Mouse (Mus musculus) adrenal gland, postnatal 36 days (tissue): ENCODE data around the gene Hist1h3a. TPM values are rescaled to one million over a fixed set of nuclear protein-coding genes. Genes with fewer than 3 reads are reported as not detected.
"Not testable (repeated sequence)": the region's sequence is repeated elsewhere in the genome, so short reads cannot be mapped to it uniquely, and the experiment has no call there.

Source experiments
- DNase-seq, 2 experiments: peaks; one replicate each; pipeline ENCODE4 v3.0.0; 2021; ENCODE audit warnings: mixed read lengths in 1 of 2
- long read RNA-seq, 2 experiments: library from polyadenylated mRNA; stranded (forward); transcript quantifications; one replicate each; pipeline ENCODE4 v2.0.0; 2021; ENCODE audit warnings: borderline sequencing depth in 2 of 2
- total RNA-seq, 2 experiments: library from RNA; stranded (reverse); gene quantifications; 2 replicates each; pipeline ENCODE4 v1.2.3; 2021

The Hist1h3a gene
- 10 to 100 TPM; 55.1 to 59.3 TPM for total RNA-seq
- long read RNA-seq, experiment 1, result 0 reads
- long read RNA-seq, experiment 2, result 0 reads

GRCm38 (mm10) chr13:23761871-23762821, at the start of gene Hist1h3a:
Hist1h3a (minus strand) TSS chr13:23762386.
- DNase-seq, result peak; percentile 56 to 67

- no peak for DNase-seq
Measured at GRCm38 (mm10) chr13:23806422-23807052, 44.4 kb upstream of the Hist1h3a start, which contains the start of gene Slc17a2. Slc17a2 (plus strand) TSS chr13:23806993.

DNA sequence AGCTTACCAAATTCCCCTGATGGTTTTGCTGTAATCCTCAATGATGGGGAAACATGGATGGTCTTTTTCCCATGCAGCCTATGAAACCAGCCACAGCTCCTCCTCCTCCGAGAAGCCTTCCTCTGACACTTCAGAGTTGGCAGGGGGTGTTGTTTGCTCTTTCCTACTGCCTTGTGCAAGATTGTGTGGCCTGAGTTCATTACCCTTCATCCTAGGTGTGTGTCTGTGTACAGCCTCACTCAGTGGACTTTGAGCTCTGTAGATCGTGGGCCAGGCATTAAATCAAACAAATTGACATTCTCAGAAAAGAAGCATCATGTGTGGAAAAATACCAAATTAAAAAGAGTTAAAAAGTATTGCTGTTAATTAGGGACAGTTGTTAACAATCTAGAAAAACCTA, 42.3 kb upstream of the Hist1h3a start:
- DNase-seq, result no peak

GRCm38 (mm10) chr13:23799405-23799804, 37.2 kb upstream of the Hist1h3a start:
- DNase-seq, result no peak

- DNase-seq, result peak; percentile 39 to 66
Measured at GRCm38 (mm10) chr13:23792520-23792919, 30.3 kb upstream of the Hist1h3a start.

- no peak for DNase-seq
Measured at GRCm38 (mm10) chr13:23779025-23779424, 16.8 kb upstream of the Hist1h3a start.

- DNase-seq, result no peak
Measured at GRCm38 (mm10) chr13:23778339-23778738, 16.2 kb upstream of the Hist1h3a start.

DNA sequence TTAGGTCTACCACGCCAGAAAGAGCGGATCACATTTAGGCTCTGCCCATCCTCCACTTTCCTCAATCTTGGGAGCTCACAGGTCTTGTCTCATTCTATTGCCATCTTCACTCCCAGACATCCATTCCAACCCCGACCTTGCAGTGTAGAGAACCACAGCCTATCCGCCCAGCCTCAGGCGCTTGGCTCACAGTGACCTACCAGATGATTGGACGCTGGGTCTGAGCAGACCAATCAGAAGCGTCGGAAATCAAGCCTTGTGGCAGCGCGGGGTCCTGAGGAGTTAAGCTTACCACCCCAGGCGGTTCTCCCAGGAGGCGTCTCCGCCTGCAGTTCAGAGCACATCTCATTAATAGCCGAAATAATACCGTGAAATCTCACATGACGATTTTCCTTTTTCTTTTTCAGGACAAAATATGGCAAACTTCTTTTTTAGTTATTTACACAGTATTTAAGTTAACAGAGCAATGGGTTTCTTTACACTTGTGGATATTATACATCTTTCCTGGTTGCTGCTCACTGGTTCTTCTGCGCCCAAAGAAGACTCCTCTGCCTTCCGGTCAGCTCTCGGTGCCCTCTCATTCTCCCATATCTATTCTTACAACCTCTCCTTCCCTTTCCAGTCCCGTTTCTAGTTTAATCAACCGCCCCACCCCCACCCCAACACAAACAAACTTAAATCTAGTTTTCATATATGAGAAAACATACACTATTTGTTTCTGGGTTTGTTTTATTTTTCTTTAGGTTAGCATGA, 10.6 kb upstream of the Hist1h3a start:
- peak; percentile 57 to 58 for DNase-seq

GRCm38 (mm10) chr13:23769613-23770012, 7.4 kb upstream of the Hist1h3a start, which contains the start of gene Trim38:
Trim38 (plus strand) TSS chr13:23769913.
- DNase-seq, result not testable (repeated sequence)

DNA sequence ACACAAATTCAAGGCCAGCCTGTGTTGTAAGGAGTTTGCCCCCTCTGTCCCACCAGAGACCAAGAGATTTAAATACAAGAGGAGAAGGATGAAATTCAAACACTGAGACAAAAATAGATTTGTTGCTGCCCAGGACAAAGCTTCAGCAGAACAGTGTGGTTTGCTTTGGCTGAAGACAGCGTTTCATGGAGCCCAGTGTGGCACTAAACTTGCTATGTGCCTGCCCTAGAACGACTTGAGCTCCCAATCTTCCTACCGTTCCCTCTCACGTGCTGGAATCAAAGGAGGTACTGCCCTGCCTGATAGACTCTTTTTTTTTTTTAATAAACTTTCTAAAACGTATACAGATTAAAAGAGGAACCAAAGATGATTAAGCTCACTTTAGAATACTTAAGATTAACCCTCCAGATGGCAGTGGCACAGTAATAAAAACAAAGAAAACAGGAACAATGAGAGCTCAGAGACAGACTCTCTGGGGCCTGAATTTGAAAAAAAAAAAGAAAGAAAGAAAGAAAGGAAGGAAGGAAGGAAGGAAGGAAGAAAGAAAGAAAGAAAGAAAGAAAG, 6.7 kb upstream of the Hist1h3a start:
- DNase-seq, result no peak

DNA sequence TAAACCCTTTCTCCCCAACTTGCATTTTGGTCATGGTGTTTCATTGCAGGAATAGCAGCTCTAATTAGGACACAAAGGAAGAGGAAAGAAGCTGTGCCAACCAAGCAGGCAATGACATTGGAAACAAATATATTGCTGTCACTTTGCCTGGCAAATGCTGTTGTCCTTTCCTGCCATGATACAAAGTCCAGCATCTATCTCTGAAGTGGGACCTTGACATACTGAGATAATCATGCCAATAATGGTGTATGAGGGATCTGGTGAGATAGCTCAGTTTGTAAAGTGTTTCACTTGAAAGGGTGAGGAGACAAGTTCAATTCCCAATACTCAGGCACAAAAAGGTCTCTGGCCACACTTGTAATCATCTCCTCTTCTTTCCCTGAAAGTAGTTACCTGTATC, 4.6 kb upstream of the Hist1h3a start:
- peak in 1 of 2 experiments; percentile 17 for DNase-seq

GRCm38 (mm10) chr13:23765172-23765513, 3.0 kb upstream of the Hist1h3a start:
- no peak for DNase-seq

GRCm38 (mm10) chr13:23764324-23765171, 2.4 kb upstream of the Hist1h3a start:
- no peak for DNase-seq

GRCm38 (mm10) chr13:23763586-23764323, 1.6 kb upstream of the Hist1h3a start, which contains the start of gene Hist1h1a:
Hist1h1a (plus strand) TSS chr13:23763666.
- peak; percentile 83 to 90 for DNase-seq

GRCm38 (mm10) chr13:23763242-23763585, 1.0 kb upstream of the Hist1h3a start:
- DNase-seq, result no peak

DNA sequence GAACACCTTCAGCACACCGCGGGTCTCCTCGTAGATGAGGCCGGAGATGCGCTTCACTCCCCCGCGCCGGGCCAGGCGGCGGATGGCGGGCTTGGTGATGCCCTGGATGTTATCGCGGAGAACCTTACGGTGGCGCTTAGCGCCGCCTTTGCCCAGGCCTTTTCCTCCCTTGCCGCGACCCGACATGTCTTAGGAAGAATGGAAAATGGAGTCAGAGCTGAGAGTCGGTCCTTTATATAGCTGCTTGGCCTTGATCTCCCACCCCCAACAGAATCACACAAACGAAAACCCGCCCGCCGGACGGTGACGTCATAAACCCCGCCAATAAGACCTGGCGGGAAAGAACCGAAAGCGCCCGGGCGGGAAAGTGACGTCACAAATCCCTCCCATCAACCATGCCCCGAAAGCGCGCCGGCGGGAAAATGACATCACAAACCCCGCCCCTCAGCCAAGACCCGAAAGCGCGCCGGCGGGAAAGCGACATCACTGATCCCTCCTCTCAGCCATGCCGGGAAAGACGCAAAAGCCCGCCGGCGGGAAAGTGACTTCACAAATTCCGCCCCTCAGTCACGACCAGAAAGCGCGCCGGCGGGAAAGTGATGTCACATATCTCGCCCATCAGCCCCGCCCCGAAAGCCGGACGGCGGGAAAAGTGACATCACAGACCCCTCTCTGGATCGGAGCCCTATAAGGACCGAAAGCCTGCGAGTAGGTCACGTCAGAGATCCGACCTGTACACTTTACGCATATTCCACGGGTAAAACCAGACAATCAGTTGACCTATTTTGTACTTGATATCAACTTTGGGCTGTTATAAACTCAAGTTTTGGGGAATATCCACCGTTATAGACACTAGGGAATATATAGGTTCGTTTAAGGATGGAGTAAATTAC, 968 bp downstream of the Hist1h3a start, which contains the start of gene Hist1h4a:
Hist1h4a (minus strand) TSS at position 259 of the 893 bp plus-strand sequence.
- DNase-seq, result peak; percentile 98

DNA sequence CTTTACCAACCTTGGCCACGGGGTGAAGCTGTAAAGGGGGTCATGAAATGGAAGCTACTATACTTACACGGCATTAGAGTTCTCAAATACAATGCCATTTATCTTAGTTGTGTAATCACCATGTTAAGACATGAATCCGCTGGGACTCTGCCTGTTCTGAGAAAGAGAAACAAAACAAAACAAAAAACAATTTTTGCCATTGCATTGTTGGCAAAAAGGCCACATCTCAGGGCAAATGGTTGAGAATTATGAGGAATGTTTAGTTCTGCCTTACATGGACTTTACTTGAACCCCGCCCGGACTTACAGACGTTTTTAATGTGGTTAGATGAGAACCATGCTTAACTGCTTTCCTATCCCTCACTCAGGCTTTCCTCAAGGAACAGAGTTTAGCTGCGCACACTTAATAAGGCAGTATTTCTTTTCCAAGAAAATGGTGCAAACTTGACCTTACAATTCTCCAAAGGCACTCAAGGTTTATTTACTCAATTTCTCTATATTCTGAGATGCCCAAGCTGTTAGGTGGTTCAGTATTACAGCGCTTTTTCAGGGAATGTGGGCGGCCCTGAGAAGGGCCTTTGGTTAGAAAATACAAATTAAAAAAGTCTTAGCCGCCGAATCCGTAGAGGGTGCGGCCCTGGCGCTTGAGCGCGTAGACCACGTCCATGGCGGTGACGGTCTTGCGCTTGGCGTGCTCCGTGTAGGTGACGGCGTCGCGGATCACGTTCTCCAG, 1.8 kb downstream of the Hist1h3a start:
- DNase-seq, result no peak

GRCm38 (mm10) chr13:23759916-23760239, 2.3 kb downstream of the Hist1h3a start:
- no peak for DNase-seq
